Mouse (Mus musculus): ENCODE data around the gene Fyttd1. TPM values are rescaled to one million over a fixed set of nuclear protein-coding genes. Genes with fewer than 3 reads are reported as not detected.
"Not testable (repeated sequence)": the region's sequence is repeated elsewhere in the genome, so short reads cannot be mapped to it uniquely, and the experiment has no call there.

Gene Fyttd1
- polyA plus RNA-seq, 1 experiment from 2014 or later = 122 TPM

- Histone ChIP-seq H3K36me3 (no peaks in the 10 kb centered on the region), H3K9me3 (no peaks in the 10 kb centered on the region), H3K27ac (no peak overlapping the region), H3K4me1 (peaks cover 8% of the 10 kb centered on the region; the same call in 1 of the 2 replicates), H3K27me3 (ENCODE audit: insufficient read depth, poor library complexity, severe bottlenecking) (no peaks in the 10 kb centered on the region), H3K4me3 (no peak overlapping the region)
- 48% methylated on average over 1 of the region's 1 CpGs for WGBS
- no peak for DNase-seq (ENCODE audit: low spot score)
These were observed 57.8 kb downstream of the Fyttd1 start for GRCm38 (mm10) chr16:32935088-32935487.

- DNase-seq (ENCODE audit: low spot score) = no peak
- H3K4me1 ChIP-seq = peaks cover 8% of the 10 kb centered on the region; the same call in 1 of the 2 replicates
- 88% methylated on average over 2 of the region's 2 CpGs for WGBS
These were observed 60.1 kb downstream of the Fyttd1 start for GRCm38 (mm10) chr16:32937358-32937757.

GRCm38 (mm10) chr16:32939301-32939700, 62.0 kb downstream of the Fyttd1 start:
- not testable (repeated sequence) for H3K27ac ChIP-seq; H3K36me3 ChIP-seq; DNase-seq (ENCODE audit: low spot score); H3K4me1 ChIP-seq; H3K27me3 ChIP-seq (ENCODE audit: insufficient read depth, poor library complexity, severe bottlenecking); H3K4me3 ChIP-seq; H3K9me3 ChIP-seq
- WGBS = 42% methylated on average over 3 of the region's 3 CpGs

More at GRCm38 (mm10) chr16:32937358-32937757, 60.1 kb downstream of the Fyttd1 start:
- no peaks in the 10 kb centered on the region for H3K27me3 ChIP-seq (ENCODE audit: insufficient read depth, poor library complexity, severe bottlenecking)
- no peak overlapping the region for H3K4me3 ChIP-seq
- H3K9me3 ChIP-seq = no peaks in the 10 kb centered on the region
- H3K27ac ChIP-seq = no peak overlapping the region
- H3K36me3 ChIP-seq = peaks cover 4% of the 10 kb centered on the region; the same call in 1 of the 2 replicates

- DNase-seq (ENCODE audit: low spot score) = not testable (repeated sequence)
These were observed 62.4 kb downstream of the Fyttd1 start for GRCm38 (mm10) chr16:32939716-32940115.

GRCm38 (mm10) chr16:32941226-32941625, 63.9 kb downstream of the Fyttd1 start:
- not testable (repeated sequence) for H3K4me1 ChIP-seq; H3K27ac ChIP-seq; H3K36me3 ChIP-seq; DNase-seq (ENCODE audit: low spot score); H3K27me3 ChIP-seq (ENCODE audit: insufficient read depth, poor library complexity, severe bottlenecking); H3K9me3 ChIP-seq; H3K4me3 ChIP-seq
- WGBS = 91% methylated on average over 2 of the region's 2 CpGs

More at GRCm38 (mm10) chr16:32939716-32940115, 62.4 kb downstream of the Fyttd1 start:
- H3K9me3 ChIP-seq; H3K4me1 ChIP-seq; H3K36me3 ChIP-seq; H3K27ac ChIP-seq; H3K4me3 ChIP-seq; H3K27me3 ChIP-seq (ENCODE audit: insufficient read depth, poor library complexity, severe bottlenecking): not testable (repeated sequence)
- 83% methylated on average over 4 of the region's 4 CpGs for WGBS

- Histone ChIP-seq H3K4me1 (peaks cover 6% of the 10 kb centered on the region; the same call in 1 of the 2 replicates), H3K27me3 (ENCODE audit: insufficient read depth, poor library complexity, severe bottlenecking) (no peaks in the 10 kb centered on the region), H3K27ac (no peak overlapping the region), H3K9me3 (no peaks in the 10 kb centered on the region), H3K4me3 (no peak overlapping the region), H3K36me3 (peaks cover 4% of the 10 kb centered on the region; the same call in 1 of the 2 replicates)
- no peak for DNase-seq (ENCODE audit: low spot score)
- 90% methylated on average over 5 of the region's 5 CpGs for WGBS
These were observed 65.4 kb downstream of the Fyttd1 start for GRCm38 (mm10) chr16:32942694-32943093.

GRCm38 (mm10) chr16:32945379-32945778, 68.1 kb downstream of the Fyttd1 start:
- peaks cover 8% of the 10 kb centered on the region; the same call in 1 of the 2 replicates for H3K4me1 ChIP-seq
- WGBS = 84% methylated on average over 5 of the region's 5 CpGs
- H3K4me3 ChIP-seq = no peak overlapping the region
- peaks cover 6% of the 10 kb centered on the region; the same call in 1 of the 2 replicates for H3K36me3 ChIP-seq
- no peak overlapping the region for H3K27ac ChIP-seq
- H3K9me3 ChIP-seq = no peaks in the 10 kb centered on the region
- no peaks in the 10 kb centered on the region for H3K27me3 ChIP-seq (ENCODE audit: insufficient read depth, poor library complexity, severe bottlenecking)
- no peak for DNase-seq (ENCODE audit: low spot score)

GRCm38 (mm10) chr16:32948016-32948415, 70.7 kb downstream of the Fyttd1 start:
- Histone ChIP-seq H3K27ac (no peak overlapping the region), H3K36me3 (peaks cover 16% of the 10 kb centered on the region), H3K4me1 (peaks cover 8% of the 10 kb centered on the region; the same call in 1 of the 2 replicates), H3K27me3 (ENCODE audit: insufficient read depth, poor library complexity, severe bottlenecking) (no peaks in the 10 kb centered on the region), H3K4me3 (no peak overlapping the region), H3K9me3 (no peaks in the 10 kb centered on the region)
- WGBS = 80% methylated on average over 8 of the region's 8 CpGs
- no peak for DNase-seq (ENCODE audit: low spot score)

- Histone ChIP-seq H3K9me3 (no peaks in the 10 kb centered on the region), H3K27ac (no peak overlapping the region), H3K27me3 (ENCODE audit: insufficient read depth, poor library complexity, severe bottlenecking) (no peaks in the 10 kb centered on the region), H3K4me1 (peaks cover 8% of the 10 kb centered on the region; the same call in 1 of the 2 replicates), H3K36me3 (peaks cover 16% of the 10 kb centered on the region), H3K4me3 (no peak overlapping the region)
- no peak for DNase-seq (ENCODE audit: low spot score)
- WGBS = 89% methylated on average over 5 of the region's 5 CpGs
These were observed 71.4 kb downstream of the Fyttd1 start for GRCm38 (mm10) chr16:32948656-32949055.

GRCm38 (mm10) chr16:32949281-32949680, 72.0 kb downstream of the Fyttd1 start:
- no peak for DNase-seq (ENCODE audit: low spot score)
- Histone ChIP-seq H3K27ac (no peak overlapping the region), H3K36me3 (peaks cover 16% of the 10 kb centered on the region)

GRCm38 (mm10) chr16:32951074-32951473, 73.8 kb downstream of the Fyttd1 start:
- peaks cover 8% of the 10 kb centered on the region; the same call in 1 of the 2 replicates for H3K4me1 ChIP-seq
- H3K27ac ChIP-seq = no peak overlapping the region
- H3K9me3 ChIP-seq = no peaks in the 10 kb centered on the region
- no peak overlapping the region for H3K4me3 ChIP-seq
- WGBS = 81% methylated on average over 2 of the region's 2 CpGs
- no peak for DNase-seq (ENCODE audit: low spot score)
- H3K36me3 ChIP-seq = peaks cover 26% of the 10 kb centered on the region
- H3K27me3 ChIP-seq (ENCODE audit: insufficient read depth, poor library complexity, severe bottlenecking) = no peaks in the 10 kb centered on the region

More at GRCm38 (mm10) chr16:32949281-32949680, 72.0 kb downstream of the Fyttd1 start:
- Histone ChIP-seq H3K9me3 (no peaks in the 10 kb centered on the region), H3K4me3 (no peak overlapping the region), H3K27me3 (ENCODE audit: insufficient read depth, poor library complexity, severe bottlenecking) (no peaks in the 10 kb centered on the region), H3K4me1 (peaks cover 8% of the 10 kb centered on the region; the same call in 1 of the 2 replicates)

- Histone ChIP-seq H3K27ac (no peak overlapping the region), H3K4me1 (no peaks in the 10 kb centered on the region), H3K27me3 (ENCODE audit: insufficient read depth, poor library complexity, severe bottlenecking) (no peaks in the 10 kb centered on the region), H3K4me3 (no peak overlapping the region), H3K36me3 (peaks cover 34% of the 10 kb centered on the region), H3K9me3 (no peaks in the 10 kb centered on the region)
- WGBS = 80% methylated on average over 5 of the region's 5 CpGs
- no peak for DNase-seq (ENCODE audit: low spot score)
These were observed 76.5 kb downstream of the Fyttd1 start for GRCm38 (mm10) chr16:32953806-32954205.

GRCm38 (mm10) chr16:32954304-32954703, 77.0 kb downstream of the Fyttd1 start:
- Histone ChIP-seq H3K27ac (no peak overlapping the region), H3K27me3 (ENCODE audit: insufficient read depth, poor library complexity, severe bottlenecking) (no peaks in the 10 kb centered on the region), H3K4me3 (no peak overlapping the region), H3K36me3 (peaks cover 37% of the 10 kb centered on the region), H3K9me3 (no peaks in the 10 kb centered on the region), H3K4me1 (no peaks in the 10 kb centered on the region)
- WGBS = 93% methylated on average over 5 of the region's 6 CpGs
- DNase-seq (ENCODE audit: low spot score) = no peak

- 64% methylated on average over 5 of the region's 5 CpGs for WGBS
- DNase-seq (ENCODE audit: low spot score) = no peak
- peaks cover 49% of the 10 kb centered on the region for H3K36me3 ChIP-seq
- no peak overlapping the region for H3K27ac ChIP-seq
- no peaks in the 10 kb centered on the region for H3K9me3 ChIP-seq
- H3K4me3 ChIP-seq = no peak overlapping the region
- H3K4me1 ChIP-seq = no peaks in the 10 kb centered on the region
- H3K27me3 ChIP-seq (ENCODE audit: insufficient read depth, poor library complexity, severe bottlenecking) = no peaks in the 10 kb centered on the region
These were observed 79.6 kb downstream of the Fyttd1 start for GRCm38 (mm10) chr16:32956889-32957288.
